Mouse (Mus musculus) liver, embryonic 16.5 days (tissue): ENCODE results near the gene Cbx6. TPM values are rescaled to one million over a fixed set of nuclear protein-coding genes. Genes with fewer than 3 reads are reported as not detected.

Experiments used
- ATAC-seq: fragments of 200-750 bp; cut with Nextera tagmentation; 2 replicates; pipeline ENCODE4 v1.8.0; 2017; ENCODE audit warnings: low read depth, mild to moderate bottlenecking, moderate number of reproducible peaks, moderate library complexity
- H3K27ac ChIP-seq: fragments of 300-500 bp; sonication (generic); 2 replicates; pipeline ENCODE4 v1.5.1; 2014; ENCODE audit warnings: mild to moderate bottlenecking, low read length
- H3K27me3 ChIP-seq: fragments of 300-500 bp; sonication (generic); 2 replicates; pipeline ENCODE4 v1.6.1; 2014; ENCODE audit warnings: low read depth, low read length, mixed read lengths; ENCODE audit not compliant: control insufficient read depth, insufficient read depth
- H3K36me3 ChIP-seq: fragments of 300-500 bp; sonication (generic); 2 replicates; pipeline ENCODE4 v1.6.1; 2014; ENCODE audit warnings: mild to moderate bottlenecking; ENCODE audit not compliant: control insufficient read depth, insufficient read depth
- H3K4me1 ChIP-seq: fragments of 300-500 bp; sonication (generic); 2 replicates; pipeline ENCODE4 v1.6.1; 2014; ENCODE audit warnings: low read depth, low read length, mixed read lengths; ENCODE audit not compliant: control insufficient read depth
- H3K4me2 ChIP-seq: fragments of 300-500 bp; sonication (generic); 2 replicates; pipeline ENCODE4 v1.6.1; 2014; ENCODE audit warnings: low read depth, low read length, mixed read lengths
- H3K4me3 ChIP-seq: fragments of 300-500 bp; sonication (generic); 2 replicates; pipeline ENCODE4 v1.5.1; 2014; ENCODE audit warnings: low read depth, mild to moderate bottlenecking, low read length
- H3K9ac ChIP-seq: fragments of 300-500 bp; sonication (generic); 2 replicates; pipeline ENCODE4 v1.6.1; 2014; ENCODE audit warnings: low read depth, low read length
- H3K9me3 ChIP-seq: fragments of 300-500 bp; sonication (generic); replicated peaks from 2 replicates; pipeline ENCODE4 v1.6.1; 2016; ENCODE audit warnings: low read length; ENCODE audit not compliant: control insufficient read depth
- WGBS: fragments of 180-500 bp; shearing (Covaris S2); extraction: QIAGEN DNeasy Blood & Tissue Kit; methylation state at CpG from one replicate; pipeline ENCODE4 v1.1.7; 2014; ENCODE audit not compliant: insufficient replicate concordance; 5-methylcytosine and 5-hydroxymethylcytosine counted together
- polyA plus RNA-seq: library from polyadenylated mRNA; unstranded; fragments of >200 nt; fragmentation: Nextera tagmentation; extraction: Ambion mirVana; gene quantifications from 2 replicates; pipeline ENCODE4 v1.2.1, GENCODE M21; 2015

Gene Cbx6
- polyA plus RNA-seq, 1 experiment from 2014 or later = 6.3 TPM

DNA sequence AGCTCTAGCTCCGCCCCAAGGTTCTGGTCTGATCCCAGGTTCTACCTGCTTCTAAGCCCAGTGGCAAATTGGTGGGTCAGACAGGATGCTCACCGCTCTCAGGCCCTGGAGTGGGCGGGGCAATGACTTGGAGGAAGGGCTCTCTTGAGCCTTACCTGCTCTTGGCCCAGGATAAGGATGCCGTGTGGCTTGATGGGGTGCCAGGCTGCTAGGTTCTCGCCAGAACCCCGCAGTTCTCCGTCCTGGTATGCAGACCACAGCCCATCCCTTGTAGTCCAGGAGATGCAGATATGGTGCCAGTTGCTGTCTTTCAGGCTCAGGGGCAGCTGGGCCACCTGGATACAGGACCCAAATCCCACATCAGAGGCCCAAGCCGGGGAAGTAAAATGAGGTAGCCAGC lies 44.4 kb downstream of the Cbx6 start:
- WGBS = 39% methylated on average over 8 of the region's 8 CpGs
- no peak for ATAC-seq

DNA sequence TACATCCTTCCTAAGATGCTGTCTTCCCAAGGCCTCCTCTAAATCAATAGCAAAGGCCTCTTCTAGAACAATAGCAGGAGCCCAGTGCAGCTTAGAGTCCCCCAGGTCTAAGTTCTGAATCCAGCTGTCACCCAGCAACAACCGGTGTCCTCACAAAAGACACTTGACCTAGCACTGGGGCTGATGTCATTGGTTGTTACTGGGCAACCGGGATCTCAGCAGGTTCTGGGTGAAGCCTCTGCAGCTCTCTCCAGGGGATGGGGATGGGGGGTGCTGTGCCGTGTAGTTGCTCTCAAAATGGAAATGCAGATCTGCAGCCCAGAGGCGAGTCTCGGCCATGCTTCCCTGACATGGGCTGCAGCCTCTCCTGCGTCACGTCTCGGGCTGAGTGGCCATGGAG lies 46.7 kb downstream of the Cbx6 start:
- H3K36me3 ChIP-seq = no peaks in the 10 kb centered on the region
- no peak for ATAC-seq
- H3K9me3 ChIP-seq = no peaks in the 10 kb centered on the region
- no peaks in the 10 kb centered on the region for H3K4me1 ChIP-seq
- peaks cover 8% of the 10 kb centered on the region for H3K27me3 ChIP-seq
- H3K4me3 ChIP-seq = no peak overlapping the region
- H3K27ac ChIP-seq = no peak overlapping the region
- WGBS = 47% methylated on average over 8 of the region's 8 CpGs
- H3K4me2 ChIP-seq = no peak overlapping the region
- no peak overlapping the region for H3K9ac ChIP-seq

More for the DNA sequence above, 44.4 kb downstream of the Cbx6 start:
- Histone ChIP-seq H3K9ac (no peak overlapping the region), H3K4me3 (no peak overlapping the region), H3K27me3 (peaks cover 10% of the 10 kb centered on the region), H3K4me1 (no peaks in the 10 kb centered on the region), H3K9me3 (no peaks in the 10 kb centered on the region), H3K27ac (no peak overlapping the region), H3K4me2 (no peak overlapping the region), H3K36me3 (no peaks in the 10 kb centered on the region)

DNA sequence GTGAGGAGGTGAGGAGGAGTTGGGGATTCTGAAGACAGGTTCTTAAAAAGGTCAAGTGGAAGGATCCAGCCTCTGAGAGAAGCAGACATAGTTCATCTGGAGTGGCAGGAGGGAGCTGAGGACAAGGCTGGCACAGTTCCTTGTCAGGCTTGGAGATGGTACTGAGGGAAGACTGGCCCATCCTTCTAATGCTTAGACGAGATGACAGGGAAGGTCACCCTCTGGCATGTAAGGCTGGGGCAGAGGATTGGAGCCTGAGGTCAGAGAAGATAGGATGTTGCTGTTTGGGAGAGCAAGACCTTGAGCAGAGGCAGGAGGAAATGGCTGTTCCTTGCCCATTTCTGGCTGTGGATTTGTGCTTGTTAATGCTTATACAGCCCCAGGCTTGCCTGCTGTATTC lies 49.4 kb downstream of the Cbx6 start:
- 50% methylated on average over 1 of the region's 1 CpGs for WGBS
- Histone ChIP-seq H3K4me1 (no peaks in the 10 kb centered on the region), H3K36me3 (no peaks in the 10 kb centered on the region), H3K27ac (no peak overlapping the region), H3K4me3 (no peak overlapping the region), H3K9ac (no peak overlapping the region), H3K9me3 (no peaks in the 10 kb centered on the region), H3K4me2 (no peak overlapping the region), H3K27me3 (peaks cover 8% of the 10 kb centered on the region; the same call in 1 of the 2 replicates)
- ATAC-seq = no peak

DNA sequence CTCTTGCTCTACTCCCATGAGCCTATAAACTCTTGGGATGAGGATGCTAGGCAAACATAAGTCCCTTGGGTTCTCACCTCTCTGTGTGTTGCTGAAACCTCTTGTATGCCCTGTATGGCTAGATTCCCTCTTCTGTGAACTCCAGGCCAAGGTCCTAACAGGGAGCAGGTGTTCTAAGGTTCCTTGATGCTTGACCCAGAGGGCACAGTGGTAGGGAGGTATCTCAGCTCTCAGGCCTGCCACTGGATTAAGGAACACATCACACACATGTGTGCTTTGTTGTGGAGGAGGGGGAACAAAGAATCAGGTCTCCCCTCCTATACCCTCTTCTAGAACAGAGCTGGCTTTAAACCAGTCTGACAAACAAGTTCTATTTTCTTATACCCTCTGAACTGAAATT lies 56.7 kb downstream of the Cbx6 start, which contains the start of gene Dnal4:
Gene Dnal4, minus strand, starts transcription at position 101 of the 400 bp plus-strand sequence.
- Histone ChIP-seq H3K4me2 (no peak within 1 kb of the TSS), H3K9me3 (no peaks in the 10 kb centered on the region), H3K27ac (no peak within 1 kb of the TSS), H3K27me3 (no peaks in the 10 kb centered on the region), H3K4me1 (peaks cover 9% of the 10 kb centered on the region), H3K9ac (no peak within 1 kb of the TSS), H3K36me3 (no peaks in the 10 kb centered on the region), H3K4me3 (no peak within 1 kb of the TSS)
- ATAC-seq = no peak

DNA sequence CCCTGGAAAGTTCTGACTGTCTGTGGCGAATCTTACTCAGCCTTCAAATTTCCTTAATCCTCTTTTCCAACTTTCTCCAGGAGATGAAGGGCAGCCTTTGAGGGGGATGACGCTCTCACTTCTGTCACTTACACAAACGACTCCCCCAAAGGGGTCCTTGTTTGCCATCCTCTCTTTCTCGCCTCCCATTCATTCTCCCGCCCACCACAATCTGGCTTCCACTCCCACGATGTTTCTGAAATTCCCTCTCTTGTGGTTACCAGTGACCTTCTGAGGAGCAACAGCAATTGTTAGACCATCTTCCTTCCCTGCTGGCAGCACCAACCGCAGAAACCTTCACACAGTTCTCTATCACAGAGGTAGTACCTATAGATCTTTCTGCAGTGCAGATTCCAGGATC lies 58.8 kb downstream of the Cbx6 start:
- no peaks in the 10 kb centered on the region for H3K36me3 ChIP-seq
- ATAC-seq = no peak
- no peaks in the 10 kb centered on the region for H3K9me3 ChIP-seq
- H3K27ac ChIP-seq = no peak overlapping the region
- no peak overlapping the region for H3K4me2 ChIP-seq
- WGBS = 45% methylated on average over 7 of the region's 7 CpGs
- peaks cover 9% of the 10 kb centered on the region for H3K4me1 ChIP-seq
- H3K4me3 ChIP-seq = no peak overlapping the region
- H3K27me3 ChIP-seq = no peaks in the 10 kb centered on the region
- no peak overlapping the region for H3K9ac ChIP-seq

DNA sequence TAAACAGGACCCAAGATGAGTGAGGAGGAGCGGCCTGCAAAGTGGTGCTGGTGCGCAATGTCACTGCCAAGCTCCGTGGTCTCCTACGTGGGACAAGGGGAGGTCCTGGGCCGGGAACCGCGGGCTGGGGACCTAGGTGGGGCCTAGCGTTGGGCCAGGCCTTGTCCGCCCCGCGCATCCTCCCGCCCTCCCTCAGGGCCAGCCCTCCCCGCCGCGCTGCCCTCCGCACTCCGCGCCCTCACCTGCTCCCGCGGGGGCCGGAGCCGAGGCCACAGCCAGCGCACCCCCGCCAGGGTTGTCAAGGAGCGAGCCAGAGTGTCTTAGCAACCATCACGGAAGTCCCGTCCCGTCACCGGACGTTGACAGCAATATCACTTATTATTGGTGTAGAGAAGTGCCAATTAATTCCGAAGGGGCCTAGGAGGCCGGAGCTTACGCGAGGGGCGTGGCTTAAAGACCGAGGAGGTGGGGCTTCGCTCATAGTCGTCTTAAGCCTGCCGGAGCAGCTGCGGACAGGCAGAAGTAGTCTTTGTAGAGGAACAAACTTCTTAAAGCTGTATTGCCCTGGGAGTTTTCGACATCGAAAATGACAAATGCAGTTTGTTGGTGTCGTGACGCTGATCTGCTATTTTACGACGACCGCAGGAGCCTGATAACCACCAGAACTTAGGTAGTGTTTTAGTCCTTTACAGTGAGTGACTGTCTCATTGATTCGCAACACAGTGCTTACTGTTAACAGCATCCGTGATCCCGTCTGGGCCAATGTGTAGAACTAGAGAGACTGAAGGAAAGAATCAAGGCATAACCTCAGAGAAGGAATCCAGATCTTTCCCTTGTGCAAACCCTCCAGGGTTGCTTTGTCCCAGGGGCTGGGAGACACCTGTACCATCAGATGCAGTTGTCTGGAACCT lies 60.1 kb downstream of the Cbx6 start:
- Histone ChIP-seq H3K36me3 (no peaks in the 10 kb centered on the region), H3K9me3 (no peaks in the 10 kb centered on the region), H3K27me3 (no peaks in the 10 kb centered on the region), H3K4me3 (peak overlapping the region; percentile 79), H3K9ac (peak overlapping the region; percentile 76), H3K4me2 (peak overlapping the region; percentile 79), H3K4me1 (peaks cover 9% of the 10 kb centered on the region), H3K27ac (no peak overlapping the region)
- ATAC-seq = peak; percentile 99
- WGBS = under 1% methylated on average over 50 of the region's 50 CpGs

Other genes starting within 250 kb of the Cbx6 start
- 0.25 and 0.26 TPM in 2 replicates for gene Dmc1, start 229.6 kb downstream of the Cbx6 start, polyA plus RNA-seq
- 0.14 and 0.15 TPM in 2 replicates for gene Fam227a, start 175.7 kb downstream of the Cbx6 start, polyA plus RNA-seq
- gene Cby1, start 175.5 kb downstream of the Cbx6 start, polyA plus RNA-seq = 10.2 and 11.8 TPM in 2 replicates
- 116 and 125 TPM in 2 replicates for gene Tomm22, start 163.8 kb downstream of the Cbx6 start, polyA plus RNA-seq
- gene Josd1, start 146.8 kb downstream of the Cbx6 start, polyA plus RNA-seq = 19.2 and 21.6 TPM in 2 replicates
- gene Gtpbp1, start 143.8 kb downstream of the Cbx6 start, polyA plus RNA-seq = 26.2 and 28.5 TPM in 2 replicates
- 3.0 and 3.1 TPM in 2 replicates for gene Sun2, start 92.2 kb downstream of the Cbx6 start, polyA plus RNA-seq
- 7.2 and 8.3 TPM in 2 replicates for gene Dnal4, start 56.8 kb downstream of the Cbx6 start, polyA plus RNA-seq
- 0.07 and 0.14 TPM in 2 replicates for gene Nptxr, start 29.9 kb downstream of the Cbx6 start, polyA plus RNA-seq
- gene Npcd, start 451 bp downstream of the Cbx6 start, polyA plus RNA-seq = not detected in 2 replicates
- gene Apobec3, start 57.0 kb upstream of the Cbx6 start, polyA plus RNA-seq = 33.1 and 35.2 TPM in 2 replicates
- 1.2 TPM in 2 replicates for gene Cbx7, start 136.4 kb upstream of the Cbx6 start, polyA plus RNA-seq
- gene Pdgfb, start 180.3 kb upstream of the Cbx6 start, polyA plus RNA-seq = 0.40 and 0.47 TPM in 2 replicates